Mouse (Mus musculus): ENCODE results near the gene Nsmce3. TPM values are rescaled to one million over a fixed set of nuclear protein-coding genes. Genes with fewer than 3 reads are reported as not detected.
A peak's percentile ranks its signal among the peaks of the same experiment; 100 is the strongest.

Gene Nsmce3
- polyA plus RNA-seq (2015; fragmentation: Nextera tagmentation; extraction: Ambion mirVana) = 10.7 and 11.5 TPM in 2 replicates

- Histone ChIP-seq H3K9me3 (no peaks in the 10 kb centered on the region), H3K9ac (peak within 1 kb of the TSS; percentile 95), H3K36me3 (peaks cover 12% of the 10 kb centered on the region; the same call in 1 of the 2 replicates), H3K4me3 (peak within 1 kb of the TSS; percentile 86), H3K27ac (peak within 1 kb of the TSS; percentile 97), H3K27me3 (peaks cover 28% of the 10 kb centered on the region), H3K4me2 (replicated peaks) (peak within 1 kb of the TSS; percentile 92), H3K4me1 (peaks cover 20% of the 10 kb centered on the region)
- ATAC-seq (ENCODE audit: low FRiP score, low read depth) = peak; percentile 93
- whole genome bisulfite sequencing = 0% methylated on average over 48 of the region's 57 CpGs
Measured at GRCm38 (mm10) chr7:64872743-64873241, at the start of gene Nsmce3. Nsmce3 (minus strand) TSS chr7:64872997.

- no peak for ATAC-seq (ENCODE audit: low FRiP score, low read depth)
Measured at GRCm38 (mm10) chr7:64921189-64921588, 48.4 kb upstream of the Nsmce3 start.

GRCm38 (mm10) chr7:64920735-64921134 lies 47.9 kb upstream of the Nsmce3 start:
- no peaks in the 10 kb centered on the region for H3K36me3 ChIP-seq
- no peak overlapping the region for H3K9ac ChIP-seq
- H3K4me3 ChIP-seq = no peak overlapping the region
- 83% methylated on average over 5 of the region's 5 CpGs for WGBS
- H3K27me3 ChIP-seq = peaks cover 6% of the 10 kb centered on the region
- ATAC-seq (ENCODE audit: low FRiP score, low read depth) = no peak
- H3K9me3 ChIP-seq = no peaks in the 10 kb centered on the region
- no peak overlapping the region for H3K27ac ChIP-seq
- H3K4me2 ChIP-seq (replicated peaks) = no peak overlapping the region
- H3K4me1 ChIP-seq = no peaks in the 10 kb centered on the region

More at GRCm38 (mm10) chr7:64921189-64921588, 48.4 kb upstream of the Nsmce3 start:
- Histone ChIP-seq H3K27ac (no peak overlapping the region), H3K9ac (no peak overlapping the region), H3K36me3 (no peaks in the 10 kb centered on the region), H3K9me3 (no peaks in the 10 kb centered on the region), H3K4me2 (replicated peaks) (no peak overlapping the region), H3K4me3 (no peak overlapping the region), H3K27me3 (peaks cover 6% of the 10 kb centered on the region), H3K4me1 (no peaks in the 10 kb centered on the region)
- 86% methylated on average over 13 of the region's 13 CpGs for WGBS

- Histone ChIP-seq H3K4me3 (no peak overlapping the region), H3K4me2 (replicated peaks) (no peak overlapping the region), H3K4me1 (no peaks in the 10 kb centered on the region), H3K9me3 (no peaks in the 10 kb centered on the region), H3K27me3 (peaks cover 3% of the 10 kb centered on the region; the same call in 1 of the 2 replicates), H3K9ac (no peak overlapping the region), H3K36me3 (no peaks in the 10 kb centered on the region), H3K27ac (no peak overlapping the region)
- ATAC-seq (ENCODE audit: low FRiP score, low read depth) = no peak
- WGBS = 34% methylated on average over 7 of the region's 7 CpGs
Measured at GRCm38 (mm10) chr7:64916654-64917053, 43.9 kb upstream of the Nsmce3 start.

GRCm38 (mm10) chr7:64915121-64915520 lies 42.3 kb upstream of the Nsmce3 start:
- 23% methylated on average over 2 of the region's 2 CpGs for WGBS
- H3K4me3 ChIP-seq = no peak overlapping the region
- no peak overlapping the region for H3K9ac ChIP-seq
- H3K4me1 ChIP-seq = no peaks in the 10 kb centered on the region
- H3K9me3 ChIP-seq = no peaks in the 10 kb centered on the region
- H3K27me3 ChIP-seq = peaks cover 2% of the 10 kb centered on the region; the same call in 1 of the 2 replicates
- H3K4me2 ChIP-seq (replicated peaks) = no peak overlapping the region
- no peaks in the 10 kb centered on the region for H3K36me3 ChIP-seq
- H3K27ac ChIP-seq = no peak overlapping the region
- no peak for ATAC-seq (ENCODE audit: low FRiP score, low read depth)

- no peak overlapping the region for H3K4me3 ChIP-seq
- H3K27me3 ChIP-seq = no peaks in the 10 kb centered on the region
- no peaks in the 10 kb centered on the region for H3K9me3 ChIP-seq
- H3K27ac ChIP-seq = no peak overlapping the region
- no peaks in the 10 kb centered on the region for H3K36me3 ChIP-seq
- whole genome bisulfite sequencing = 77% methylated on average over 2 of the region's 2 CpGs
- no peak overlapping the region for H3K4me2 ChIP-seq (replicated peaks)
- H3K9ac ChIP-seq = no peak overlapping the region
- ATAC-seq (ENCODE audit: low FRiP score, low read depth) = no peak
- no peaks in the 10 kb centered on the region for H3K4me1 ChIP-seq
Measured at GRCm38 (mm10) chr7:64911945-64912344, 39.1 kb upstream of the Nsmce3 start.

- Histone ChIP-seq H3K27ac (no peak overlapping the region), H3K27me3 (no peaks in the 10 kb centered on the region), H3K4me1 (no peaks in the 10 kb centered on the region), H3K4me2 (replicated peaks) (no peak overlapping the region), H3K36me3 (no peaks in the 10 kb centered on the region), H3K9ac (no peak overlapping the region), H3K4me3 (no peak overlapping the region), H3K9me3 (no peaks in the 10 kb centered on the region)
- no peak for ATAC-seq (ENCODE audit: low FRiP score, low read depth)
- 83% methylated on average over 2 of the region's 2 CpGs for WGBS
Measured at GRCm38 (mm10) chr7:64910208-64910607, 37.4 kb upstream of the Nsmce3 start.

GRCm38 (mm10) chr7:64906955-64907354 lies 34.2 kb upstream of the Nsmce3 start:
- no peaks in the 10 kb centered on the region for H3K27me3 ChIP-seq
- H3K4me2 ChIP-seq (replicated peaks) = no peak overlapping the region
- no peaks in the 10 kb centered on the region for H3K9me3 ChIP-seq
- no peak overlapping the region for H3K27ac ChIP-seq
- no peak for ATAC-seq (ENCODE audit: low FRiP score, low read depth)
- H3K4me1 ChIP-seq = no peaks in the 10 kb centered on the region
- WGBS = 61% methylated on average over 5 of the region's 5 CpGs
- no peak overlapping the region for H3K9ac ChIP-seq
- H3K36me3 ChIP-seq = no peaks in the 10 kb centered on the region
- no peak overlapping the region for H3K4me3 ChIP-seq

- Histone ChIP-seq H3K27ac (no peak overlapping the region), H3K4me3 (no peak overlapping the region), H3K36me3 (no peaks in the 10 kb centered on the region), H3K27me3 (0 out of 2 replicates have a peak, but pooled peaks cover under 1% of the 10 kb centered on the region), H3K4me2 (replicated peaks) (no peak overlapping the region), H3K4me1 (no peaks in the 10 kb centered on the region), H3K9ac (no peak overlapping the region), H3K9me3 (no peaks in the 10 kb centered on the region)
- ATAC-seq (ENCODE audit: low FRiP score, low read depth) = no peak
- 85% methylated on average over 3 of the region's 3 CpGs for WGBS
Measured at GRCm38 (mm10) chr7:64905506-64905905, 32.7 kb upstream of the Nsmce3 start.

- Histone ChIP-seq H3K9ac (no peak overlapping the region), H3K36me3 (no peaks in the 10 kb centered on the region), H3K4me1 (peaks cover 4% of the 10 kb centered on the region; the same call in 1 of the 2 replicates), H3K27me3 (0 out of 2 replicates have a peak, but pooled peaks cover 3% of the 10 kb centered on the region), H3K4me3 (no peak overlapping the region), H3K27ac (no peak overlapping the region), H3K9me3 (no peaks in the 10 kb centered on the region), H3K4me2 (replicated peaks) (no peak overlapping the region)
- ATAC-seq (ENCODE audit: low FRiP score, low read depth) = no peak
- WGBS = 88% methylated on average over 2 of the region's 2 CpGs
Measured at GRCm38 (mm10) chr7:64900249-64900648, 27.5 kb upstream of the Nsmce3 start.

GRCm38 (mm10) chr7:64896587-64896986 lies 23.8 kb upstream of the Nsmce3 start:
- no peak for ATAC-seq (ENCODE audit: low FRiP score, low read depth)
- 0 out of 2 replicates have a peak, but pooled peaks cover 3% of the 10 kb centered on the region for H3K27me3 ChIP-seq
- H3K9ac ChIP-seq = no peak overlapping the region
- H3K36me3 ChIP-seq = no peaks in the 10 kb centered on the region
- H3K4me3 ChIP-seq = no peak overlapping the region
- H3K9me3 ChIP-seq = no peaks in the 10 kb centered on the region
- peaks cover 4% of the 10 kb centered on the region; the same call in 1 of the 2 replicates for H3K4me1 ChIP-seq
- H3K27ac ChIP-seq = no peak overlapping the region
- WGBS = 82% methylated on average over 6 of the region's 6 CpGs
- no peak overlapping the region for H3K4me2 ChIP-seq (replicated peaks)

GRCm38 (mm10) chr7:64895685-64896101 lies 22.9 kb upstream of the Nsmce3 start:
- Histone ChIP-seq H3K9ac (no peak overlapping the region), H3K4me2 (replicated peaks) (no peak overlapping the region; the same call in 1 of the 2 replicates), H3K4me3 (no peak overlapping the region), H3K36me3 (no peaks in the 10 kb centered on the region), H3K9me3 (no peaks in the 10 kb centered on the region), H3K27ac (no peak overlapping the region), H3K4me1 (peaks cover 4% of the 10 kb centered on the region; the same call in 1 of the 2 replicates), H3K27me3 (0 out of 2 replicates have a peak, but pooled peaks cover 3% of the 10 kb centered on the region)
- peak; percentile 79 for ATAC-seq (ENCODE audit: low FRiP score, low read depth)
- WGBS = 30% methylated on average over 5 of the region's 5 CpGs

- H3K36me3 ChIP-seq = no peaks in the 10 kb centered on the region
- peaks cover 4% of the 10 kb centered on the region; the same call in 1 of the 2 replicates for H3K4me1 ChIP-seq
- H3K27me3 ChIP-seq = no peaks in the 10 kb centered on the region
- H3K4me2 ChIP-seq (replicated peaks) = no peak overlapping the region
- no peak for ATAC-seq (ENCODE audit: low FRiP score, low read depth)
- no peak overlapping the region for H3K27ac ChIP-seq
- H3K9me3 ChIP-seq = no peaks in the 10 kb centered on the region
- 67% methylated on average over 3 of the region's 3 CpGs for WGBS
- H3K4me3 ChIP-seq = no peak overlapping the region
- no peak overlapping the region for H3K9ac ChIP-seq
Measured at GRCm38 (mm10) chr7:64891139-64891538, 18.3 kb upstream of the Nsmce3 start.

Data from limb, embryonic 13.5 days (tissue).